In genomic region chr12:109694046-109694445, GRCm38 (mm10) we compare ENCODE assay signal across 19 mouse cellular contexts.
DNase-seq lines count a peak whose midpoint lies in the region.
"Had no signal": no experiment of that assay in that cellular context is flagged by ENCODE, and none has a peak within 500 bp of the region (broad histone marks: within the 10 kb centered on the region; RNA-seq: fewer than 3 reads in every experiment).

No protein-coding gene starts in this region.

- WGBS in embryonic facial prominence, embryonic 10.5 days: 93% methylated on average over 4 of the region's 4 CpGs

- no peak overlapping the region for H3K27ac ChIP-seq in embryonic facial prominence, embryonic 10.5 days (replicated peaks)
- H3K27ac ChIP-seq: heart, adult 2 months; heart, embryonic 10.5 days; heart, embryonic 13.5 days; hindbrain, embryonic 12.5 days; hindbrain, embryonic 15.5 days had no signal

- H3K36me3 ChIP-seq in embryonic facial prominence, embryonic 10.5 days (replicated peaks): peaks cover 96% of the 10 kb centered on the region

- no peaks in the 10 kb centered on the region for H3K4me1 ChIP-seq in embryonic facial prominence, embryonic 10.5 days
- H3K4me1 ChIP-seq: heart, embryonic 10.5 days; heart, embryonic 13.5 days; hindbrain, embryonic 12.5 days; hindbrain, embryonic 15.5 days had no signal

- DNase-seq in adrenal gland, adult 8-10 months: peak; percentile 32
- DNase-seq in adrenal gland, adult 18-20 months (ENCODE audit: low spot score in 2 of 2): no peak
- DNase-seq in 3T3-L1 (ENCODE audit: low read depth, low spot score): peak; percentile 34
- peak; percentile 42 for DNase-seq in adrenal gland, postnatal 10 days
- peak; percentile 35 to 65 for DNase-seq in adrenal gland, postnatal 36 days
- no peak for DNase-seq in embryonic facial prominence, embryonic 10.5 days (ENCODE audit: low spot score)
- no peak for DNase-seq in cerebellum, adult 9-10 months
- DNase-seq: cerebellum, adult 11 months; cerebellum, adult 2 months; cerebellum, postnatal 10 days; cerebellum, postnatal 36 days; embryo, embryonic 11 days; gastrocnemius, postnatal 36 days; heart, adult 2 months; kidney, adult 2 months had no signal

- no peaks in the 10 kb centered on the region for H3K27me3 ChIP-seq in embryonic facial prominence, embryonic 10.5 days (replicated peaks; ENCODE audit: low read depth, poor library complexity, severe bottlenecking)
- H3K27me3 ChIP-seq: heart, embryonic 13.5 days; hindbrain, embryonic 12.5 days; hindbrain, embryonic 15.5 days had no signal

- no peak overlapping the region for H3K4me3 ChIP-seq in embryonic facial prominence, embryonic 10.5 days
- H3K4me3 ChIP-seq: heart, adult 2 months; heart, embryonic 10.5 days; heart, embryonic 13.5 days; hindbrain, embryonic 12.5 days; hindbrain, embryonic 15.5 days had no signal

- H3K9me3 ChIP-seq in embryonic facial prominence, embryonic 10.5 days: no peaks in the 10 kb centered on the region
- H3K9me3 ChIP-seq: heart, embryonic 10.5 days; heart, embryonic 13.5 days; hindbrain, embryonic 12.5 days; hindbrain, embryonic 15.5 days had no signal

Comparison
In these comparisons a context has a peak if more than half of its experiments do, and no peak if none do; other contexts are left out.
1. DNase-seq: peak in adrenal gland, adult 8-10 months (single experiment), 3T3-L1 (single experiment), adrenal gland, postnatal 10 days (single experiment) and adrenal gland, postnatal 36 days (2 of 2); none in adrenal gland, adult 18-20 months (0 of 2), embryonic facial prominence, embryonic 10.5 days (single experiment) and cerebellum, adult 9-10 months (single experiment).